Mouse (Mus musculus) layer of hippocampus, adult 2 months (tissue): ENCODE measurements around the gene Ptgir. TPM values are rescaled to one million over a fixed set of nuclear protein-coding genes. Genes with fewer than 3 reads are reported as not detected.

Source experiments
- DNase-seq, 2 experiments: peaks; one replicate each; pipeline ENCODE4 v3.0.0; 2022; ENCODE audit warnings: low spot score in 2 of 2
- H3K27ac ChIP-seq: fragments of 200-600 bp; 2 replicates; pipeline ENCODE4 v1.8.1; 2022
- H3K4me3 ChIP-seq: fragments of 200-600 bp; 2 replicates; pipeline ENCODE4 v1.8.1; 2022; ENCODE audit warnings: mild to moderate bottlenecking
- CTCF ChIP-seq: fragments of 200-600 bp; conservative IDR thresholded peaks from 2 replicates; pipeline ENCODE4 v1.8.1; 2022; ENCODE audit warnings: antibody characterized with exemption, mild to moderate bottlenecking, moderate library complexity
- total RNA-seq, 2 experiments: library from RNA; stranded (reverse); gene quantifications; 2 replicates each; pipeline ENCODE4 v1.2.3; 2021

The Ptgir gene
- total RNA-seq, 2 experiments from 2014 or later = 0.10 to 0.20 TPM

DNA sequence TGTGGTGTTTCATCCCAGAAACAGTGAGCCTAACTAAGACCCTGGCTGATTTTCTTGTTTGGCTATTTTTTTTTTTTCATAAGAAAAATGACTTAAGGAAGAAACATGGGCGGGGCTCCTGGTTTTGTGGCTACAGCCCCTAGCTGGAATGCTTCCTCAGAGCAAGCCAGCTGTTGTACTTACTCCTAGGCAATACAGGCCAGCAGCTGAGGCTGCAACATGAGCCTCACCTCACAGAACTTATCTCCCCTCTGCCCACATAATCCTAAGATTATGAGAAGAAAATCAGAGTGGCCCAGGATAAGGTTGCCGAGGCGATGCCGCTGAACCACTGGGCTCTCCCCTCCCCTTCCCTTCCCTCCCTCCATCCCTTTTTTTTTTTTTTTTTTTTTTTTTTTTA, 49.4 kb downstream of the Ptgir start:
- no peak for DNase-seq
- H3K27ac ChIP-seq = peak overlapping the region; percentile 99
- no peak overlapping the region for H3K4me3 ChIP-seq
- TF ChIP-seq CTCF = no peak

DNA sequence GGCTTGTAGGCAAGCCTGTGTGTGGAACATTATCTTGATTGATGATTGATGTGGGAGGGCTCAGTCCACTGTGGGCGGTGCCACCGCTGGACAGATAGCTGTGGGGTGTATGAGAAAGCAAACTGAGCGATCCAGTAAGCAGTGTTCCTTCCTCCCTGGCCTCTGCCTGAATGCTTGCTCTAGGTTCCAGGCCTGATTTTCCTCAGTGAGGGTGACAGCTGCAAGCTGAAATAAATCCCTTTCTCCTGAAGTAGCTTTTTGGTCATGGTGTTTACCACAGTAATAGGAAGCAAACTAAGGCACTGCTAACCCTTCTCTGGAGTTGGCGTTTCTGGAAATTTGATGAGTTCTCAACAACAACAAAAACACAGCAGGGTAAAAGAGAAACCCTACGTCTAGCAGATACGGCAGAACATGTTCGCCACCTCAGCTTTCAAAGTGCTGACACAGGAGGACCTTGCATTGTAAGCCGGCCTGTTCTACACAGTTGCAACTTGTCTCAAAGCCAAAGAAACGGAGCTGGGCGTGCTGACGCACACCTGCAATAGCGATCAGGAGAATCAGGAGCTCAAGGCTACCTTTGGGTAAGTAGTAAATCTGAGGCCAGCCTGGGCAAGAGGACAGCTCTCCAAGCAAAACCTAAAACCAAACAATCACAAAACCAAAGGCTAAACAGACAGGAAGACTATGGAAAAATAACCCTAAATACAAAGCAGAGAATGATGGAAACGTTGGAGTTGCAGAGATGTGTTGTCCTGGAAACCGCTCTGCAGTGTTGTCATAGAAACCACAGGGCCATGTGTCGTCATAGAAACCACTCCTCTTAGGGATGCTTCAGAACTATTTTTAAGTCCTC, 50.3 kb downstream of the Ptgir start:
- no peak for TF ChIP-seq CTCF
- peak; percentile 65 to 85 for DNase-seq
- peak overlapping the region; percentile 14 for H3K4me3 ChIP-seq

GRCm38 (mm10) chr7:16959539-16960187, 53.4 kb downstream of the Ptgir start, which contains the start of gene Pnmal1:
Gene Pnmal1, plus strand, starts transcription at chr7:16959679.
- H3K27ac ChIP-seq = peak within 1 kb of the TSS; percentile 99
- peak; percentile 93 to 95 for DNase-seq
- H3K4me3 ChIP-seq = peak within 1 kb of the TSS; percentile 71
- TF ChIP-seq CTCF = no peak

More for the DNA sequence above, 50.3 kb downstream of the Ptgir start:
- peak overlapping the region; percentile 99 for H3K27ac ChIP-seq

Other genes starting within 250 kb of the Ptgir start
- gene Ceacam15, start 230.8 kb upstream of the Ptgir start, total RNA-seq = not detected
- gene Ceacam9, start 184.6 kb upstream of the Ptgir start, total RNA-seq = not detected
- gene Ap2s1, start 168.1 kb upstream of the Ptgir start, total RNA-seq = 100 to 1,000 TPM; 237 to 271 TPM
- 1 to 10 TPM; 3.5 to 4.7 TPM for gene Slc1a5, start 125.2 kb upstream of the Ptgir start, total RNA-seq
- gene Strn4, start 90.6 kb upstream of the Ptgir start, total RNA-seq = 100 to 1,000 TPM; 286 to 314 TPM
- 10 to 100 TPM; 46.7 to 49.5 TPM for gene Fkrp, start 89.8 kb upstream of the Ptgir start, total RNA-seq
- gene Prkd2, start 63.6 kb upstream of the Ptgir start, total RNA-seq = 1 to 10 TPM; 6.5 to 7.3 TPM
- gene Dact3, start 31.2 kb upstream of the Ptgir start, total RNA-seq = 100 to 1,000 TPM; 154 to 156 TPM
- gene Gng8, start 14.7 kb upstream of the Ptgir start, total RNA-seq = 1 to 10 TPM; 1.9 to 4.0 TPM
- 1,000 to 10,000 TPM; 2,074 to 2,160 TPM for gene Calm3, start 17.6 kb downstream of the Ptgir start, total RNA-seq
- gene Pnmal2, start 38.2 kb downstream of the Ptgir start, total RNA-seq = 100 to 1,000 TPM; 348 to 373 TPM
- gene Pnmal1, start 53.2 kb downstream of the Ptgir start, total RNA-seq = 100 to 1,000 TPM; 103 to 121 TPM
- 10 to 100 TPM; 52.3 to 55.5 TPM for gene Gm42372, start 76.6 kb downstream of the Ptgir start, total RNA-seq
- 1 to 10 TPM; 1.8 to 2.2 TPM for gene Ccdc8, start 86.2 kb downstream of the Ptgir start, total RNA-seq
- gene Ppp5c, start 121.4 kb downstream of the Ptgir start, total RNA-seq = 100 to 1,000 TPM; 148 to 155 TPM
- gene Hif3a, start 155.9 kb downstream of the Ptgir start, total RNA-seq = 10 to 100 TPM; 16.0 to 16.6 TPM
- 1 to 10 TPM; 3.5 to 4.1 TPM for gene Psg16, start 167.6 kb downstream of the Ptgir start, total RNA-seq
- not detected for gene Ceacam3, start 243.8 kb downstream of the Ptgir start, total RNA-seq